Mouse (Mus musculus) layer of hippocampus, adult 9-10 months (tissue): ENCODE data around the gene Mrpl42.

Source experiments
- DNase-seq: peaks from one replicate; pipeline ENCODE4 v3.0.0; 2022; ENCODE audit warnings: low spot score

The Mrpl42 gene

DNA sequence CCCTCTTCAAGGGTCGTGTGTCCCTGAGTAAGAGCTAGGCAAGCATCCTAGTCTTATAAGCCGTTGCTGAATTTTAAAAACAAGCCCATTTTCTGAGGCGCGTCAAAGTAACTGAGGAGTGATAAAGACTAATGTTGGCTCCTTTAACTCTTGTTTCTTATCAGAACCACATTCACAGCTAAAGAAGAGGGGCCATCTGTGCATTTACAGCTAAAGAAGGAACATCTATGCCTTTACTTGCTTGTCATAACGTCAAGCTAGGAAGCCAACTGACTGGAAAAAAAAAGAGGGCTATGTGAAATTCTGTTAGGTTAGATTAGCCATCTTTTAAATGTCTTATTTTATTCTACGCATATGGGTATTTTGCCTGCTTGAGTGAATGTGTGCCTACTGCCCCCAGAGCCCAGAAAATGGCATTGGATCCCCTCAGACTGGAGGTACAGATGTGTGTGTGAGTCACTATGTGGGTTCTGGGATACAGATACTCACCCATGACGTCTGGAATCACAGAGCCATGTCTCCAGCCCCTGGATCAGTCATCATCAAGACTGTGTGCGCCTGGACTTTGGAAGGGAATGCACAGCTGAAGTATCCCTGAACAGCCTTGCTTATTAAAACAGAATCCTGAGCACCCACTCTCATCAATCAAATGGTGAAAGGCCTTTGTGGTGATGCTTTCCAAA lies 44.2 kb downstream of the Mrpl42 start:
- DNase-seq, result no peak

DNA sequence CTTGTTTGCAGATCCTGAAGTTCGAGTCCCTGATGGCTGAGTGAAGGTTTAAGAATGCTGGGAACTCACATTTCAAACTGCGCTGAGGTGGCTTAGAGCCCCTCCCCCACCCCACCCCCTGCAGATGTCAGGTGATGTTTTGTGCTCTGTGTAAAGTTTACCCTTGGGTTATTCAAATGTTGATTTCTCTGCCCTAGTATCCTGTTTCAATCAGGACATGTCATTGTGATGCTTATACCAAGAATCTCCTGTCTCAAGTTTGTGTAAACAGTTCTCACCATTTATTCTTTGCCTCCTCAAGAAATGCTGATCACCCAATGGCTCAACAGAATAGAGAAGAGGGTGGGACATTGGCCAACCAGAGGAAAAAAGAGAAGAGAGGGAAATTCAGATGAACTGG lies 45.6 kb downstream of the Mrpl42 start:
- DNase-seq, result no peak

DNA sequence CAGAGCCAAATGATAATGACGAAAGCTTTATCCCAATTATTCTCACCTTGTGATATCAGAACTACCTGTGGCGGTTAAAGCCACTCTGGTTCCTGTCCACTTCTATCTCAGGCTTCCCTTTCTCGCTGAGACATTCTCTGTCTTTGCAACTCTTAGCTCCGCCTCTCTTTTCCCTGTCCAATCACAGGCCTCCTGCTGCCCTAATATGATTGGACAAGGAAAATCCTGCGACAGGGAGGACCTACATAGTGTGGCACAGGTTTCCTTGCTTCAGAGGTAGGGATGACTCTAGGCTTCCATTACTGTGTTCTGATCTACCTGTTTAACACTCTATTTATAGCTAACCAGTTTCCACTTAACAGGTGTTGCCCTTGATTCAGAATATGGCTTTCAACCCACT lies 48.5 kb downstream of the Mrpl42 start:
- no peak for DNase-seq

DNA sequence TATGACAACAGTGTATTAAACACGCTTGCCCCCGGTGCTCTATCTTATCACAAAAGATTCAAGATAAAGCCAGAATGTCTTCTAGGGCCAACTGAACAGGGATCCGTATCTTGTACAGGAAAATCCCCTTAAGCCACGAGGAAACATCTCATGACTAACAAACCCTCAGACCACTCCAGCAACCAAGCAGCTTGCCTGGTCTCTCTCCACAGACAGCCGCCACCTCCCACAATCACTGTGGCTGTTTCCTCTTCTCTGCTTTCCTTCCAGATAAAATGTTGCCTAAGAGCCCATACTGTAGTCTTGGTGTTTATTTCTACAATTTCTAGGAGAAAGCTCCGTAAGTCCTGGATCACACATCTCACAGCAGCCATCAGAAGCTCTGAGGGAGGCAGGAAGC lies 52.7 kb downstream of the Mrpl42 start:
- no peak for DNase-seq

DNA sequence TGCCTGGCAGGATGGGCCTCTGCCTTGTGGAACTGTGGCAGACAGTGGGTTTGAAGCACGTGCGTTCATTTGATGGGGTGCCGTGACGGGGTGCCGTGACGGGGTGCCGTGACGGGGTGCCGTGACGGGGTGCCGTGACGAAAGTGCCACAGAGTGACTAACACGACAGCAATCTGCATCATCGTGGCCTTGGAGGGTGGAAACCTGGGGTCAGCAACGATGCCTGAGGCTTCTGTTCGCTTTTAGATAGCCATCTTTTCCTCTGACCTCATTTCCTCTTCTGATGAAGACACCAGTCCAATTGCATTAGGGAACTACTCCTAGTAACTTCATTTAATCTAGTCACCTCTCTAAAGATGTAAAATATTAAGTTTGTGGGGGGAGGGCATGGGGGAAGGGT lies 53.8 kb downstream of the Mrpl42 start:
- DNase-seq, result no peak

DNA sequence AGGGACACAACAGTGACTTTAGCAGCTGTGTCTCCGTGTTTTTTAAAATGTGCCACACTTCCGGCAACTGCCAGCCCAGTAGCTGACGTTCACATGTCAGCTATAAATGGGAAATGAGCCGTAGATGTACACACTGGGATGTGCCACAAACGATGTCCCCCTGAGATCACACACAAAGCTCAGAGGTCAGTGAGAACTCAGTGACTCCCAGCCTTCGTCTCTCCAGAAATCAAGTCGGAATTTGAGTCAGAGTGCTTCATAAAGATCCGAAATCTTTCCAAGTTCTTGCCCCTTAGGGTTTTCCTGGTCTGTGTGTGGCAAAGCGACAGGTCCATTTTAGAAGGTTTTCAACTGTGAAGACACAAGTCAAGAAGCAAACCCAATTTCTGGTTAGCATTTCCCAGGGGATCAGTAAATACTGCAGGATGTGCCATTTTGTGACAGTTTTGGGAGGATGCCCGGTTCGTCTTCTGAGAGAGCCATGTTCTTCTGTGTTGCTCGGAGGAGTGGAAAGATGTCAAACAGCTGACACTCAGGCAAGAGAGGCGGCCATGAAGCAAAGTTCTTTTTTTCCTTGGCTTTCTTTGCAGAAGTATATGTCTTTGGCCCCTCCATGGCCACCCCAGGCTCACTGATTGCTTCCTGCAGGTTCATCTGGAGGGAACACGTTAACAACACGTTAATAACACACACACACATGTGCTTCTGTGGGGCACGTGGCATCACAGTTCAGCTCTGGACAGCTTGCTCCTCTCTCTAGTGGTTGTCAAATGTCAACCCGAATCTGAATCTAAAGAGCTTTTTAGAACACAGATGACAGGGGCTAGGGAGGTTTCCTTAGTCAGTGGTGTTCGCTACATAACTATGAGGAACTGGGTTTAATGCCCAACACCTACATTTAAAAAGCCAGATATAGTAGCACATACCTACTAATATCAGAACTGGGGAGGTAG lies 56.4 kb downstream of the Mrpl42 start:
- no peak for DNase-seq

DNA sequence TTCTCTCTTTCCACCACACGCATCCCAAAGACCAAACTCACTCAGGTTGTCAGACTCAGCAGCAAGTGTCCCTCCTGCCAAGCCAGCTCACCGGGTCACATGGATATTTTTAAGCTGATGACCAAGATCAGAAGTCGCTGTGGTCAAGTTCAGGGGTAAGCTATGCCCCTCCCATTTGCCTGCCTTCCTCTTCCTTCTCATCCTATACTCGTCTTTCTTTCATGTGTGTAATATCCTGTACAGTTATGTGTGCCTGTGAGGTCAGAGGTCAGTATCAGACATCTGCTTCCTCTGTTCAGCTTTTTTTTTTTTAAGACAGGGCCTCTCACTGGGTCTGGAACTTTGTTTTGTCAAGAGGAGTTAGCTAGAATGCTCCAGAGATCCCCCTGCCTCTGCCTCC lies 59.4 kb downstream of the Mrpl42 start:
- DNase-seq, result no peak

DNA sequence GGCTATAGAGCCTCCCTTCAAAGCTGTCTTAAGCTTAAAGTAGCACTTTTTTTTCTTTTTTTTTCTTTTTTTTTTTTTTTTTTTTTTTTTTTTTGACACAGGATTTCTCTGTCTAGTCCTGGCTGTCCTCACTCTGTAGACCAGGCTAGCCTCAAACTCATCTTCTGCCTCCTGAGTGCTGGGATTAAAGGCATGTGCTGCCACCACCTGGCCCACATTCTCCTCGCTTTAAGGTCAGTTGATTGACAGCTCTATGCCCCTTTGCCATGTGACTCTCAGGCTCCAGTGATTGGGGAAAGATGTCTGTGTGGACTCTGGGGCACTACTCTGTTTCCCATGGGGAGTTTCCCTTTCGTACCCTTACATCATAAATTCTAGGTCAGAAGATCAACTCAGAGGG lies 61.2 kb downstream of the Mrpl42 start:
- no peak for DNase-seq

DNA sequence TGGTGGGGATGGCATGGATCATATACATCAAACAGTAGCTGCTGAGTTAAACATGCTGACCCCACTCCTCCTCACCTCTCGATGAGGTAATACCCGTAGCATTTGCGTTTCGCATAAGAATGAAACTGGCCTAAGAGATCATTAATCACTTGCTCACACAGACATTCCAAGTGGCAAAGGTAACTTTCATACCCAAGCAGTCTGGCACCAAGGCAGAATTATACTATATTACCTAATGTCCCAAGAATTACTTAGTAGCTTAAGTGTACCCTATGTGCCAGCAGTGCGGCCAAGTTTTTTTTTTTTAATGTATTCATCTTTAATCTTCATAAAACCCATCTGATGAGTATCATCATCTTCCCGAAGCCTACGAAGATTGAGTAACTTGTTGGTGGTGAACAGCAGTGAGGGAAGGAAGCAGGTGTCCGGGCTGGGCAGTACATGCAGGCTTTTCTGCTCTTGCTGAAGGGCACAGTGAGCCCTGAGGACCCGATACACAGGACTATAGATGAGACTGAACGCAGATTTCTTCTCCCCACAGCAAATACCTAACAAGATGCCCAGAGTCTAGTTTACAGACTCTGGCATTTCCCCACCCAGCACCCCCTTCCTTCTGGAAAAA lies 61.9 kb downstream of the Mrpl42 start:
- no peak for DNase-seq

DNA sequence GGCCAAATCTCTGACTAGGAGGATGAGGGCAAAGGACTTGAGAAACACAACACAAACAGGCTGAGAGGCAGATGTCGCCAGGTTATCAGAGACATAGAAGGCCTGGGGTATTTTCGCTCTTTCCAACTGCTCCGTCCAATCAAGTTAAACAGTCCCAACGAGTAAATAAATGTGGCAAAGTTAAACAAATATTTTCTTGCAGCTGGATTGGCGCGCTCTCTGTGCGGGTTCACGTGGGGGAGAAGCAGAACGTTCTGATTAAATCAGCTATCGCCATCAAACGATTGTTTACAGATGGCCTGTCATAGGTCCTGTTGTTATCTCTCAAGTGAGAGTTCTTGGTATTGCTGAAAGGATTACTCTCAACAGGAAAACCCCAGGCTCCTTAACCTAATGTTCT lies 62.8 kb downstream of the Mrpl42 start:
- DNase-seq, result no peak
